Mouse (Mus musculus) myocyte (in vitro differentiated cells): ENCODE data around the gene Esrp2. TPM values are rescaled to one million over a fixed set of nuclear protein-coding genes. Genes with fewer than 3 reads are reported as not detected.

Experiments used
- H3K27me3 ChIP-seq: one replicate; pipeline ENCODE4 v1.6.1; 2011; ENCODE audit not compliant: control insufficient read depth, insufficient read depth, insufficient read length
- H3K36me3 ChIP-seq: one replicate; pipeline ENCODE4 v1.6.1; 2011; ENCODE audit not compliant: control insufficient read depth, insufficient read depth
- H3K4me2 ChIP-seq: one replicate; pipeline ENCODE4 v1.6.1; 2011; ENCODE audit warnings: low read depth, control low read depth
- H3K4me3 ChIP-seq: one replicate; pipeline ENCODE4 v1.5.1; 2011; ENCODE audit warnings: mild to moderate bottlenecking, control low read depth, moderate library complexity
- H3K79me2 ChIP-seq: one replicate; pipeline ENCODE4 v1.6.1; 2011; ENCODE audit not compliant: control insufficient read depth, insufficient read depth
- H3ac ChIP-seq: one replicate; pipeline ENCODE4 v1.6.1; 2011; ENCODE audit not compliant: control insufficient read depth, insufficient read length
- CEBPB ChIP-seq: IDR thresholded peaks from 2 replicates; pipeline ENCODE4 v1.6.1; 2011; ENCODE audit warnings: mild to moderate bottlenecking, moderate library complexity; ENCODE audit not compliant: poor library complexity, insufficient read depth, severe bottlenecking
- E2F4 ChIP-seq: IDR thresholded peaks from one replicate; pipeline ENCODE4 v1.6.1; 2011; ENCODE audit warnings: mild to moderate bottlenecking, control low read depth, moderate library complexity; ENCODE audit not compliant: insufficient read depth
- MAX ChIP-seq: IDR thresholded peaks from one replicate; pipeline ENCODE4 v1.6.1; 2011; ENCODE audit warnings: low read depth, mild to moderate bottlenecking, control low read depth
- MYOD1 ChIP-seq, 3 experiments: IDR thresholded peaks; one replicate each; pipeline ENCODE4 v1.6.1; 2011; ENCODE audit warnings: control low read depth in 2 of 3, low read depth in 2 of 3, mild to moderate bottlenecking in 2 of 3, moderate library complexity in 1 of 3; ENCODE audit not compliant: insufficient read length in 2 of 3, control insufficient read depth in 1 of 3
- MYOG ChIP-seq, 3 experiments: IDR thresholded peaks; one replicate each; pipeline ENCODE4 v1.6.1; 2011; ENCODE audit warnings: control low read depth in 2 of 3, low read depth in 2 of 3, mild to moderate bottlenecking in 2 of 3; ENCODE audit not compliant: insufficient read length in 2 of 3, control insufficient read depth in 1 of 3, insufficient read depth in 1 of 3
- POLR2A ChIP-seq: IDR thresholded peaks from one replicate; pipeline ENCODE4 v1.6.1; 2011; ENCODE audit warnings: low read depth, mild to moderate bottlenecking, control low read depth, moderate library complexity; ENCODE audit not compliant: insufficient read length
- POLR2AphosphoS2 ChIP-seq: IDR thresholded peaks from one replicate; pipeline ENCODE4 v1.6.1; 2011; ENCODE audit warnings: low read depth, control low read depth; ENCODE audit not compliant: insufficient read length
- REST ChIP-seq: IDR thresholded peaks from one replicate; pipeline ENCODE4 v1.6.1; 2011; ENCODE audit warnings: mild to moderate bottlenecking, control low read depth, moderate library complexity; ENCODE audit not compliant: insufficient read depth, insufficient read length
- SRF ChIP-seq: IDR thresholded peaks from one replicate; pipeline ENCODE4 v1.6.1; 2011; ENCODE audit warnings: low read depth; ENCODE audit not compliant: control insufficient read depth, insufficient read length
- TCF12 ChIP-seq: IDR thresholded peaks from one replicate; pipeline ENCODE4 v1.6.1; 2011; ENCODE audit warnings: mild to moderate bottlenecking, control low read depth; ENCODE audit not compliant: poor library complexity, insufficient read depth, severe bottlenecking
- TCF3 ChIP-seq: IDR thresholded peaks from one replicate; pipeline ENCODE4 v1.6.1; 2011; ENCODE audit warnings: low read depth, control low read depth; ENCODE audit not compliant: insufficient read length
- USF1 ChIP-seq: IDR thresholded peaks from one replicate; pipeline ENCODE4 v1.6.1; 2011; ENCODE audit warnings: low read depth, mild to moderate bottlenecking, control low read depth, moderate library complexity
- polyA plus RNA-seq: library from polyadenylated mRNA; unstranded; fragments of >200 nt; fragmentation: generic; extraction: Trizol; gene quantifications from one replicate; pipeline ENCODE4 v1.2.1, GENCODE M21; 2012; ENCODE audit warnings: missing spikeins

Esrp2 gene
- polyA plus RNA-seq, 1 experiment = 0.17 TPM

GRCm38 (mm10) chr8:106133526-106133925 is 3.2 kb downstream of the Esrp2 start:
- Histone ChIP-seq H3K79me2 (no peaks in the 10 kb centered on the region), H3ac (no peak overlapping the region), H3K4me2 (no peak overlapping the region), H3K36me3 (peaks cover 19% of the 10 kb centered on the region), H3K4me3 (no peak overlapping the region), H3K27me3 (no peaks in the 10 kb centered on the region)
- TF ChIP-seq MAX = no peak
- TF ChIP-seq USF1 = no peak
- TF ChIP-seq MYOD1 (IDR thresholded peaks at IDR 0.05; ENCODE audit: control insufficient read depth in 1 of 3, insufficient read length in 2 of 3, low read depth in 2 of 3) = no peak
- TF ChIP-seq CEBPB = no peak
- no peak for TF ChIP-seq MYOG (IDR thresholded peaks at IDR 0.05; ENCODE audit: control insufficient read depth in 1 of 3, insufficient read depth in 1 of 3, insufficient read length in 2 of 3, low read depth in 2 of 3)
- no peak for TF ChIP-seq E2F4
- TF ChIP-seq SRF = no peak
- no peak for TF ChIP-seq TCF3
- no peak for TF ChIP-seq POLR2AphosphoS2
- no peak for TF ChIP-seq REST
- no peak for TF ChIP-seq TCF12
- TF ChIP-seq POLR2A = no peak

- Histone ChIP-seq H3K4me2 (no peak overlapping the region), H3K36me3 (peaks cover 27% of the 10 kb centered on the region), H3ac (no peak overlapping the region), H3K4me3 (no peak overlapping the region), H3K79me2 (no peaks in the 10 kb centered on the region), H3K27me3 (no peaks in the 10 kb centered on the region)
- TF ChIP-seq REST (no peak), TCF3 (no peak), MAX (no peak), USF1 (no peak), TCF12 (no peak), POLR2AphosphoS2 (no peak), MYOG (IDR thresholded peaks at IDR 0.05; ENCODE audit: control insufficient read depth in 1 of 3, insufficient read depth in 1 of 3, insufficient read length in 2 of 3, low read depth in 2 of 3) (no peak), MYOD1 (IDR thresholded peaks at IDR 0.05; ENCODE audit: control insufficient read depth in 1 of 3, insufficient read length in 2 of 3, low read depth in 2 of 3) (no peak), SRF (no peak), CEBPB (no peak), E2F4 (no peak), POLR2A (no peak)
Observed at GRCm38 (mm10) chr8:106132356-106132755, 4.4 kb downstream of the Esrp2 start.

- Histone ChIP-seq H3K27me3 (no peaks in the 10 kb centered on the region), H3K4me2 (no peak overlapping the region), H3K4me3 (no peak overlapping the region), H3K36me3 (peaks cover 34% of the 10 kb centered on the region), H3K79me2 (no peaks in the 10 kb centered on the region), H3ac (no peak overlapping the region)
- TF ChIP-seq TCF12 = no peak
- TF ChIP-seq MYOG (IDR thresholded peaks at IDR 0.05; ENCODE audit: control insufficient read depth in 1 of 3, insufficient read depth in 1 of 3, insufficient read length in 2 of 3, low read depth in 2 of 3) = no peak
- TF ChIP-seq MAX = no peak
- no peak for TF ChIP-seq E2F4
Observed at GRCm38 (mm10) chr8:106131488-106132222, 5.1 kb downstream of the Esrp2 start.

- H3K79me2 ChIP-seq = no peaks in the 10 kb centered on the region
- H3K27me3 ChIP-seq = no peaks in the 10 kb centered on the region
- no peak overlapping the region for H3K4me2 ChIP-seq
- TF ChIP-seq CEBPB = no peak
- no peak for TF ChIP-seq POLR2AphosphoS2
- no peak for TF ChIP-seq REST
- TF ChIP-seq MAX = no peak
- TF ChIP-seq E2F4 = no peak
- no peak for TF ChIP-seq SRF
- no peak for TF ChIP-seq MYOD1 (IDR thresholded peaks at IDR 0.05; ENCODE audit: control insufficient read depth in 1 of 3, insufficient read length in 2 of 3, low read depth in 2 of 3)
- TF ChIP-seq TCF12 = no peak
- no peak for TF ChIP-seq POLR2A
- no peak for TF ChIP-seq USF1
- no peak for TF ChIP-seq TCF3
- TF ChIP-seq MYOG (IDR thresholded peaks at IDR 0.05; ENCODE audit: control insufficient read depth in 1 of 3, insufficient read depth in 1 of 3, insufficient read length in 2 of 3, low read depth in 2 of 3) = no peak
- H3ac ChIP-seq = no peak overlapping the region
- no peak overlapping the region for H3K4me3 ChIP-seq
- H3K36me3 ChIP-seq = peaks cover 37% of the 10 kb centered on the region
Observed at GRCm38 (mm10) chr8:106131021-106131420, 5.8 kb downstream of the Esrp2 start.

- no peaks in the 10 kb centered on the region for H3K27me3 ChIP-seq
- peaks cover 37% of the 10 kb centered on the region for H3K36me3 ChIP-seq
- H3K4me3 ChIP-seq = no peak overlapping the region
- no peaks in the 10 kb centered on the region for H3K79me2 ChIP-seq
- no peak overlapping the region for H3K4me2 ChIP-seq
- TF ChIP-seq POLR2A = no peak
- TF ChIP-seq MYOG (IDR thresholded peaks at IDR 0.05; ENCODE audit: control insufficient read depth in 1 of 3, insufficient read depth in 1 of 3, insufficient read length in 2 of 3, low read depth in 2 of 3) = no peak
- TF ChIP-seq MYOD1 (IDR thresholded peaks at IDR 0.05; ENCODE audit: control insufficient read depth in 1 of 3, insufficient read length in 2 of 3, low read depth in 2 of 3) = no peak
- TF ChIP-seq POLR2AphosphoS2 = no peak
- TF ChIP-seq TCF12 = no peak
- no peak for TF ChIP-seq SRF
- no peak for TF ChIP-seq TCF3
- no peak for TF ChIP-seq E2F4
- no peak for TF ChIP-seq USF1
- TF ChIP-seq REST = no peak
- no peak for TF ChIP-seq CEBPB
- TF ChIP-seq MAX = no peak
- no peak overlapping the region for H3ac ChIP-seq
Observed at GRCm38 (mm10) chr8:106130505-106130904, 6.3 kb downstream of the Esrp2 start.
